Mouse (Mus musculus): ENCODE results near the gene Fh1. TPM values are rescaled to one million over a fixed set of nuclear protein-coding genes. Genes with fewer than 3 reads are reported as not detected.

Fh1 gene
- polyA plus RNA-seq, 1 experiment from 2014 or later, result 101 TPM

GRCm38 (mm10) chr1:175574129-175574528 is 51.3 kb downstream of the Fh1 start:
- no peak for ATAC-seq (ENCODE audit: insufficient number of reproducible peaks, insufficient read depth, low FRiP score, low TSS enrichment)
- Histone ChIP-seq H3K4me3 (no peak overlapping the region), H3K9ac (no peak overlapping the region), H3K36me3 (no peaks in the 10 kb centered on the region), H3K4me2 (replicated peaks) (no peak overlapping the region), H3K4me1 (no peaks in the 10 kb centered on the region), H3K27ac (no peak overlapping the region), H3K27me3 (no peaks in the 10 kb centered on the region), H3K9me3 (no peaks in the 10 kb centered on the region)
- 79% methylated on average over 2 of the region's 2 CpGs for WGBS

- H3K9ac ChIP-seq, result no peak overlapping the region
- no peaks in the 10 kb centered on the region for H3K4me1 ChIP-seq
- 76% methylated on average over 6 of the region's 6 CpGs for WGBS
- no peaks in the 10 kb centered on the region for H3K9me3 ChIP-seq
- H3K4me3 ChIP-seq, result no peak overlapping the region
- H3K36me3 ChIP-seq, result no peaks in the 10 kb centered on the region
- no peak overlapping the region for H3K4me2 ChIP-seq (replicated peaks)
- H3K27me3 ChIP-seq, result no peaks in the 10 kb centered on the region
- no peak overlapping the region for H3K27ac ChIP-seq
- ATAC-seq (ENCODE audit: insufficient number of reproducible peaks, insufficient read depth, low FRiP score, low TSS enrichment), result no peak
Measured at GRCm38 (mm10) chr1:175565579-175566103, 59.8 kb downstream of the Fh1 start.

GRCm38 (mm10) chr1:175564321-175564720 is 61.1 kb downstream of the Fh1 start:
- WGBS, result 88% methylated on average over 4 of the region's 4 CpGs
- ATAC-seq (ENCODE audit: insufficient number of reproducible peaks, insufficient read depth, low FRiP score, low TSS enrichment), result no peak
- H3K27ac ChIP-seq, result no peak overlapping the region
- no peak overlapping the region for H3K4me3 ChIP-seq
- no peaks in the 10 kb centered on the region for H3K36me3 ChIP-seq
- H3K9me3 ChIP-seq, result no peaks in the 10 kb centered on the region
- no peaks in the 10 kb centered on the region for H3K4me1 ChIP-seq
- H3K4me2 ChIP-seq (replicated peaks), result no peak overlapping the region
- no peaks in the 10 kb centered on the region for H3K27me3 ChIP-seq
- no peak overlapping the region for H3K9ac ChIP-seq

GRCm38 (mm10) chr1:175562379-175562778 is 63.1 kb downstream of the Fh1 start:
- Histone ChIP-seq H3K27ac (no peak overlapping the region), H3K4me2 (replicated peaks) (no peak overlapping the region), H3K4me3 (no peak overlapping the region), H3K9me3 (no peaks in the 10 kb centered on the region), H3K9ac (no peak overlapping the region), H3K27me3 (no peaks in the 10 kb centered on the region), H3K4me1 (no peaks in the 10 kb centered on the region), H3K36me3 (no peaks in the 10 kb centered on the region)
- 89% methylated on average over 2 of the region's 2 CpGs for WGBS
- ATAC-seq (ENCODE audit: insufficient number of reproducible peaks, insufficient read depth, low FRiP score, low TSS enrichment), result no peak

GRCm38 (mm10) chr1:175561806-175562205 is 63.6 kb downstream of the Fh1 start:
- no peaks in the 10 kb centered on the region for H3K9me3 ChIP-seq
- no peak overlapping the region for H3K4me2 ChIP-seq (replicated peaks)
- no peaks in the 10 kb centered on the region for H3K4me1 ChIP-seq
- H3K36me3 ChIP-seq, result no peaks in the 10 kb centered on the region
- H3K9ac ChIP-seq, result no peak overlapping the region
- ATAC-seq (ENCODE audit: insufficient number of reproducible peaks, insufficient read depth, low FRiP score, low TSS enrichment), result no peak
- no peaks in the 10 kb centered on the region for H3K27me3 ChIP-seq
- no peak overlapping the region for H3K27ac ChIP-seq
- H3K4me3 ChIP-seq, result no peak overlapping the region

GRCm38 (mm10) chr1:175554641-175555040 is 70.8 kb downstream of the Fh1 start:
- Histone ChIP-seq H3K9me3 (no peaks in the 10 kb centered on the region), H3K4me3 (no peak overlapping the region), H3K36me3 (no peaks in the 10 kb centered on the region), H3K4me2 (replicated peaks) (no peak overlapping the region), H3K27ac (no peak overlapping the region), H3K4me1 (no peaks in the 10 kb centered on the region), H3K27me3 (no peaks in the 10 kb centered on the region), H3K9ac (no peak overlapping the region)
- ATAC-seq (ENCODE audit: insufficient number of reproducible peaks, insufficient read depth, low FRiP score, low TSS enrichment), result no peak
- WGBS, result 90% methylated on average over 1 of the region's 1 CpGs

GRCm38 (mm10) chr1:175552474-175552873 is 73.0 kb downstream of the Fh1 start:
- Histone ChIP-seq H3K9me3 (no peaks in the 10 kb centered on the region), H3K36me3 (no peaks in the 10 kb centered on the region), H3K27me3 (no peaks in the 10 kb centered on the region), H3K27ac (no peak overlapping the region), H3K4me2 (replicated peaks) (no peak overlapping the region), H3K4me3 (no peak overlapping the region), H3K9ac (no peak overlapping the region), H3K4me1 (no peaks in the 10 kb centered on the region)
- WGBS, result 58% methylated on average over 3 of the region's 3 CpGs
- ATAC-seq (ENCODE audit: insufficient number of reproducible peaks, insufficient read depth, low FRiP score, low TSS enrichment), result no peak

GRCm38 (mm10) chr1:175550586-175550985 is 74.8 kb downstream of the Fh1 start:
- Histone ChIP-seq H3K4me2 (replicated peaks) (no peak overlapping the region), H3K4me1 (no peaks in the 10 kb centered on the region), H3K36me3 (no peaks in the 10 kb centered on the region), H3K27me3 (no peaks in the 10 kb centered on the region), H3K27ac (no peak overlapping the region), H3K9me3 (no peaks in the 10 kb centered on the region), H3K9ac (no peak overlapping the region), H3K4me3 (no peak overlapping the region)
- WGBS, result 81% methylated on average over 1 of the region's 1 CpGs
- no peak for ATAC-seq (ENCODE audit: insufficient number of reproducible peaks, insufficient read depth, low FRiP score, low TSS enrichment)

Other genes starting within 250 kb of the Fh1 start
- gene Rgs7, start 133.1 kb downstream of the Fh1 start, polyA plus RNA-seq (2016; fragmentation: Nextera tagmentation; extraction: Ambion mirVana), result 2.3 and 2.4 TPM in 2 replicates
- gene Kmo, start 5.3 kb downstream of the Fh1 start, polyA plus RNA-seq (2016; fragmentation: Nextera tagmentation; extraction: Ambion mirVana), result 0.37 and 0.51 TPM in 2 replicates
- 8.2 and 9.4 TPM in 2 replicates for gene Opn3, start 67.1 kb upstream of the Fh1 start, polyA plus RNA-seq (2016; fragmentation: Nextera tagmentation; extraction: Ambion mirVana)
- gene Chml, start 67.3 kb upstream of the Fh1 start, polyA plus RNA-seq (2016; fragmentation: Nextera tagmentation; extraction: Ambion mirVana), result 3.4 and 3.8 TPM in 2 replicates
- gene Wdr64, start 73.0 kb upstream of the Fh1 start, polyA plus RNA-seq (2016; fragmentation: Nextera tagmentation; extraction: Ambion mirVana), result not detected in 2 replicates

All from embryonic facial prominence, embryonic 12.5 days (tissue).